Mouse (Mus musculus) spleen, embryonic (tissue): ENCODE measurements around the gene Ocm.
"Not testable (repeated sequence)": the region's sequence is repeated elsewhere in the genome, so short reads cannot be mapped to it uniquely, and the experiment has no call there.

Source experiments
- CTCF ChIA-PET: fragments of 350-600 bp; sonication (Branson Sonifier 250); formaldehyde crosslinking; loops from one replicate; lab custom pipeline; 2022; lab: Charles Lee

The Ocm gene

DNA sequence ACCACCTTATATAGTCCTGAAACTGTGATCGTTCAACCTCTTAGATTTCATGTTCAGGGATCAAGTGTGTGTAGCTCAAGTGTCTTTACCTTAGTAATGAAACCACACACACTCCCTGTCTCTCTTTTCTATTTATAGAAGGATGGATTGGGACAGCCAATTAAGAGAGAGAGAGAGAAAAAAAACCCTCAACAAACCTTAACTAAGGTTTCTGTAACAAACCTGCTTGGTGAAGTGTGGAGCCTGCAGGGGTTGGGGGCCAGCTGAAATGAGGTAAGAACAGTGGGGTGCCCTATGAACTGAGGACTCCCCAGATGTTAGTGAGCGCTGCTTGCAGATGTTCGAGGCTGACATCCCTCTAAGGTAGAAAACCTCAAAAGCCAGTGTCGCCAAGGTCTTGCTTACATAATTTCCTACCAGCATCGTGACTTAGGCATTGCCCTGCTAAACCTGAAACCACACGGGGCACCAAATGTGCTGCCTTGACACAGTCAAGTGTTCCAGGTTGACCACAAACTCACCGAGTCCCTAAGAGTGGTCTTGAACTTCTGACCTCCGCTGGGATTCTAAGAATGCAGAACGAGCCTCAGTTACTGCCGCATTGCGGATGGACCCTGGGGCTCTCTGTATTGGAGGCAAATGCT is at the start of gene Ocm:
Ocm (minus strand) TSS at position 51 of the 644 bp plus-strand sequence.
- CTCF ChIA-PET, result no interaction called here

DNA sequence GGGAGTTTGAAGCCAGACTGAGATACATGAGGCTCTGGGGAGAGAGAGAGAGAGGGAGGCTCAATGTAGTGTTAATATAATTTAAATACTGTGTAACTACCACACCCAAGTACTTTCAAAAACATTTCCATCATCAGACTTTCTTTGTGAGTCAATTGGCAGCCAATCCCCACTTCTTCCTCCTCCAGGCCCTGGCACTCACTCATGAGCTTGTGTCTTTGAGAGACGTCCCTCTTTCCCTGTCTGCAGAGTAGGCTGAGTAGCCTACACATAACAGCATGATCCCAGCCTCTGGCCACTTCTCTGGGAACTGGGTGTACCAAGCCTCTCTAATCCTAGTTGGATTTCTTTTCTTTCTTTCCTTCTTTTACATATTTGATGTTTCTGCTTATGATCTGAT is 44.8 kb upstream of the Ocm start:
- CTCF ChIA-PET, result no interaction called here

DNA sequence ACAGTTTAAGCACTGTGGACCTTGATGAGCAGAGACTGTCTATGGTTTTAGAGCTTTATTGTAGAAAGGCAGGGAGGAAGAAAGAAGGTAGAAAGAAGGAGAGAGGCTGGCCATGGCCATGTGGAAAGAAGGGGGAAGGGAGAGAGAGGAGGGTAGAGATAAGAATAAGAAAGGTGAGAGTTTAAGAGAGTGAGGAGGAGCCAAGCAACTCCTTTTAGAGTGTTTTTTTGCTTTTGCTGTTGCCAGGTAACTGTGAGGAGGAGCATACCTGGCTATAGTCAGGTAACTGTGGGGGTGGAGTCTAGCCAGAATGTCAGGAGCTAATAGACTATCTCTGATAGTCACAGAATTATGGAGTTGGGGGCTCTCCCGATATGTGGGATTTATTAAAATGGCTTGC is 43.6 kb upstream of the Ocm start:
- CTCF ChIA-PET, result no interaction called here

DNA sequence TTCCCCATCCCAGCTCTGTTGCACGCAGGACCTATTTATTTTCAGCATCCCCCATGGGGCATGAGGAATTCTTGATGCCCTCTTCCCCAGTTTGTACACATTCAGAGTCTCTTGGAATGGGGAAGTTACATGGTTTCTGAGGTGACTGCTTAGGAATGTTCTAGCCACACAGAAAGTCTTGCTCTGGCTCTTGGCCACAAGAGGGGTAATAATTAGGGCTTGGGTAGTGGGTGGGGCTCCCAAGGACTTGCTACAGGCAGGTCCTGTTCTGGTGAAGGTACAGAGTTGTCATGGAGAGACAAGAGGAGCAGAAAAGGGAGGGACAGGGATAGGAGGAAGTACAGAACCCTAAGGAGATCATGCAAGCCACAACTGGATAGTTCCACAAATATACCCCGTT is 39.6 kb upstream of the Ocm start:
- CTCF ChIA-PET, result no interaction called here

DNA sequence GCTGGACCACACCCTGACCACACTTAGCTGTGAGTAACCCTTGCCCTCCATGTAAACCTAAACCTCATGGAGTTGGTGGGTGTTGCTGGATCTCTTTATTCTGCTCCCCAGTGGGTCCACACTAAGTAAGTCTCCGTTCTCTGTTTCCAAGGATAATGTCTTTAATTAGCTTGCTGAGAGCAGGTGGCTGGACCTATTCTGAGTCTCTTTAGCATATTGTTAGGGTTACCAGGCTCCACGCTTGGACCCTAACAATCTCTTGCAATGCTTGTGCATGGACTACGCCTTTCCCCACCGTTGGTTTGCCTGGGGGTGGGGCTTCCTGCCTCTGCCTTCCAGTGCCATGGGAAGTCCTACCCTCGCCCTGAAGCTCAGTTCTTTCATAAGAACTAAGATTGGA is 37.6 kb upstream of the Ocm start:
- CTCF ChIA-PET, result interaction anchor here (0.6 kb wide), 1 partner anchor 23 kb away, joined by 3 read pairs; no protein-coding TSS in a partner anchor

DNA sequence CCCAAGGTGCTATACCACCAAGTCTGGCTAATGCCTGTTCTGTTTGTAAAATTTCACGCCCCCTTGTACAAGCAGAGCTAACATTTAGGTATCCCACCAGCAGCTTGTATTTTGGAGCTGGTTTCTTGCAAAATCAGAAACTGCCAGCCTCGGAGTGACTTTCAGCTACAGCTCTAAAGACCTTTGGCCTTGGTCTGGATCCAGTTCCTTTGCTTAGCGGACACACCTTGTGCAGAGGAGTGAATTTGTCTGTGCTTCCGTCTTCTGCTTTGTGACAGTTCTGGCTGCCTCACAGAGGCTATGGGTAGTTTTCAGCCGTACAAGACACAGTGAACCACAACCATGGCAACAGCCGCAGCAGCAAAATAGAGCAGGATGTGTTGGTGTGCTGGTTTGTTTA is 27.9 kb upstream of the Ocm start:
- CTCF ChIA-PET, result no interaction called here

DNA sequence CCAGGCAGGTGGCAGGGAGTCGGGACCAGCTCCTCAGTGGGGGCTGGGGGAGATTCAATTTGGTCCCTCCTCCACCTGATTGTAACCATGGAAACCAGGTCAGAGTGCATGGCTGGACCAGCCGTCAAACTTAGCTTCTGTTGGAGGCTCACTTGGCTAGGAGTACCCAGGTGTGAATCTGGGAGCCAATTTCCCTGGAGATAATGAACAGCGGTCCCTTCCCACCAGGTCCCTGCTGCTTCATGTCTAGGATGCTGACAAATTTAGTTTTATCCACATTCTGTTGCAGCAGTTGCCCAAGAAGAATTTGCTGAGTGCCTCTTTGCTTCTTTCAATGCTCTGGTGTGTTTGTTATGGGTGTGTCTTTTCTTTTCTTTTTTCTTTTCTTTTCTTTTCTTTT is 27.0 kb upstream of the Ocm start:
- CTCF ChIA-PET, result no interaction called here

DNA sequence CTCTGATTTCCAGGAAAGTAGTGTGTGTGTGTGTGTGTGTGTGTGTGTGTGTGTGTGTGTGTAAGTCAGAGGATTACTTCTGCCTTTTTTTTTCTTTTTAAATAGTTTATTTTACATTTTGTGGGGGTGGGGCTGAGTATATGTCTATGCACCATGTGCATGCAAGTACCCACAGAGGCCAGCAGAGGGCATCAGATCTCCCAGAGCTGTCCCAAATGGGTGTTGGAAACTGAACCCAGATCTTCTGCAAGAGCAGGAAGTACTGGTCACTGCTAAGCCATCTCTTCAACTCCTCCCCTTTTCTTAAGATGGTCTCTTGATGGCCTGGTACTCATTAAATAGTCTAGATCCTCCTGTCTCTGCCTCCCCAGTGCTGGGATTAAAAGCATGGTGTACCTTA is 24.8 kb upstream of the Ocm start:
- CTCF ChIA-PET, result no interaction called here

DNA sequence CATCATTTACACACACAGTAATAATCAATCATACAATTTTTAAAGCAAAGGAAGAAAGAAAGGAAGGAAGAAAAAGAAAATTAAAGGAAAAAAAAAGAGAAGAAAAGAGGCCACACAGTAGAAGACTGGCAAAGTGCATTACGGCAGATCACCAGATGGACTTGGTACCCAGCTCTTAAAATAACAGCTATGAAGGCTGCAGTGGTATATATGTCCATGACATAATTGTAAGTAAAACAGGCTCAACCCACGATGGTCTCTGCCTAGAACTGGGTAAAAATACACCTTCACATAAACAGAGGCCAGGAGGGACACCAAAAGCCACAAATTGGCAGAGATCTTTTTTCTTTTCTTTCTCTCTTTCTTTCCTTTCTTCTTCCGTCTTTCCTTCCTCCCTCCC is 23.4 kb upstream of the Ocm start:
- CTCF ChIA-PET, result no interaction called here

DNA sequence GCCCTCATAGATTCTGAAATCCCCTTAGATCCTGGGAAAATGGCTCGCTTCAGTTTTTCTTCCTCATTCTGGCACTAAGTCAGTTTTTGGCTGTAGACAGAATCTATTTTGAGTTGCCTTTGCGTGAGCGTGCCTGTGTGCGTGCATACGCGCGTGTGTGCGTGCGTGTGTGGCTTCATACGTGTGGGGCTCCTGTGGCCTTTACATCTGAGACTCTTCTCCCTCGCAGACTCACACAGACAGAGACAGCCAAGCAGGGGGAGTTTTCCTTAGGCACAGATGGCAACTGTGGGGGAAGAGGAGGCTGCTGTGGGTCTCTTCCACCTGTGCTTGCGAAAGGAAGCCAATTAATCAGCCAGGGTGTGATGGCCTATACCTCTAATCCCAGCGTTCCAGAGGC is 20.9 kb upstream of the Ocm start:
- CTCF ChIA-PET, result no interaction called here

DNA sequence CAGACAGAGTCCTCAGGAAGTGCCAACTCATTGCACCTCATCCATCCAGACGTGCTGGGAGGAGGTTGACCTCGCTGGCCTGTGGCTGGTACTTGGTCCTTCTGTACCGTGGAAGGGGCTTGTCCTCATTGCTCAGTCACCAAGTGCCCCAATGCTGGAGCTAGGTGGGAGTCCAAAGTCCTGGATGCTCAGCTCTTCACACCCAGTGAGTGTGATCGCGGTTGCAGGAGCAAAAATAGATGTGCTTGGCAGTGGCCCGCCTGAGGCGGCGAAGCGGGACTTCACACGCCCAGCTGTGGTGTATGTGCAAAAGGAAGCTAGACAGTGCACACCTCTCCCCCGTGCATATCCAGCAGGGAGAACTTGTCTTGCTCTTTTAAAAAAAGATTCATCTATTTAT is 16.7 kb upstream of the Ocm start:
- CTCF ChIA-PET, result interaction anchor here (0.5 to 1.4 kb wide), 2 partner anchors 58 to 110 kb away, joined by 4 to 5 read pairs; no protein-coding TSS in a partner anchor

DNA sequence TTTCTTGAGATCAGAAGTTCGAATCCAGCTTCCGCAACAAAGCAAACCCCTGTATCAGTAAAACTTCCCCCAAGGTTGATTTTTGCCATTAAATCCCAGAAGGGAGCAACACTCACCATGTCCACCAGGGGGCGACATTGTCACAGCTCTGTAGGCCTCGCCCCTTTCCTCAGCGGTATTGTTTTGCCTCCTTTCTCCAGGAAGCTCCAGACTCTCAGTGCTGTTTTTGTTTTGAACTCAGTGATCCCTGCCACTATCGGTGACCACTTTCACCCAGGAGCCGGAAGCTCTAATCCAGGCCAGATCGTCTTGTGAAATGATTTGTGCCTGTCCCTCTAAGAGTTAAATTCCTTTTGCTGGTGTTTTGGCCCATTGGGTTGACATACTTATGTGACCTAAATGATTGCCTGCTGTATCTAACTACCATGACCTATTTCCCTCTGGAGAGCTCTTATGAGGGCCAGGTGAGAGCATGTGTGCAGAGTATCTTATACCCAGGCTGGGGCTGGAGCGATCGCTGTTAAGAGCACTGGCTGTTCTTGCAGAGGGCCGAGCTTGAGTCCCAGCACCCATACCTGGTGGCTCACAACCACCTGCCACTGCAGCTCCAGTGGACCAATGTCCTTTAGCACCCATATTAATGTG is 14.4 kb upstream of the Ocm start:
- CTCF ChIA-PET, result interaction anchor here (0.6 to 1.1 kb wide), 5 partner anchors 17 to 116 kb away, joined by 3 to 4 read pairs (median 3); no protein-coding TSS in a partner anchor

DNA sequence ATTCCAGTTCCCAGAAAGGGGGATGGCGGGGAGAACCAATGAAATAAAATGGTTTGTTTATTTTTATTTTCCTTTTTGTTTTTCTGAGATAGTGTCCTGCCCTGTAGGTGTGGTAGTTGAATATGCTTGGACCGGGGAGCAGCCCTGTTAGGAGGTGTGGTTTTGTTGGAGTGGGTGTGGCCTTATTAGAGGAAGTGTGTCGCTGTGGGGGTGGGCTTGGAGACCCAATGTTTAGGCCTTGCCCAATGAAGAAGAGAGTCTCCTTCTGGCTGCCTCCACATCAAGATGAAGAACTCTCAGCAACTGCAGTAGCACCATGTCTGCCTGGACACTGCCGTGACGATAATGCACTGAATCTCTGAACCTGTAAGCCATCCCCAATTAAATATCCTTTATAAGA is 13.4 kb upstream of the Ocm start:
- CTCF ChIA-PET, result no interaction called here

DNA sequence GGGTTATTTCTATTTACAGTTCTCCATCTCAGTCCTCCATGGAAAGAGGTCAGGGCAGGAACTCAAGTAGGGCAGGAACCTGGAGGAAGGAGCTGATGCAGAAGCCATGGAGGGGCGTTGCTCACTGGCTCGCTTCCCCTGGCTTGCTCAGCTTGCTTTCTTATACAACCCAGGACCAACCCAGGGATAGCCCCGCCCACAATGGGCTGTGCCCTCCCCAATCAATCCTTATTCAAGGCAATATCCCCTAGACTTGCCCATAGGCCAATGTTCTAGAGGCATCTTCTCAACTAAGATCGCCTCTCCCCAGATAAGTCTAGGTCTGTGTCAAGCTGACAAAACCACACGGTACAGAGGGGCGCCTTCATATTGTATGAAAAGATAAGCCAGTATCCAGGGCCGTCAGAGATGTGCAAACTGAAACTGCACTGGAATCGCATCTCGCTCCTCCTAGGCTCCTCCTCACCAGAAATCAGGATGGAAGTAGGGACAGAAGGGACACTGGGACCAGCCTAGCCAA is 12.7 kb upstream of the Ocm start:
- CTCF ChIA-PET, result interaction anchor here (0.8 to 0.9 kb wide), 2 partner anchors 93 to 115 kb away, joined by 3 read pairs; no protein-coding TSS in a partner anchor

DNA sequence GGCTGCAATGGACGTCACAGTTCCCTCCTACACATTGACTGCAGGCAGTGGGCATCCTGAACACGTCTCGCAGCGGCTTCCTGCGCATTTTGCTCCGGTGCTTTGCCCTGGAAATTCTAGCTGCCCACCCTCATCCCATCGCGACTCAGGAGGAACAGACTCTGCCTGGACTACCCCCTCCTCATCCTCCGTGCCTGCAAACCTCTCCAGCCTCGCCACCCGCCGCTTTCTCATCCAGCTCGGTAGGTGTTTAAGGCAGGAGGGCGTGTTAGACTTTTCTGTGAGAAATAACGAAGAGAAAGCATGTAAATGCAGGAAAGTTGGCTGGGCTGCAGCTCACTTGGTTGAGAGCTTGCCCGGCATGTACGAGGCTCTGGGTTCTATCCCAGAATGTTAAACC is 10.5 kb upstream of the Ocm start:
- CTCF ChIA-PET, result no interaction called here

DNA sequence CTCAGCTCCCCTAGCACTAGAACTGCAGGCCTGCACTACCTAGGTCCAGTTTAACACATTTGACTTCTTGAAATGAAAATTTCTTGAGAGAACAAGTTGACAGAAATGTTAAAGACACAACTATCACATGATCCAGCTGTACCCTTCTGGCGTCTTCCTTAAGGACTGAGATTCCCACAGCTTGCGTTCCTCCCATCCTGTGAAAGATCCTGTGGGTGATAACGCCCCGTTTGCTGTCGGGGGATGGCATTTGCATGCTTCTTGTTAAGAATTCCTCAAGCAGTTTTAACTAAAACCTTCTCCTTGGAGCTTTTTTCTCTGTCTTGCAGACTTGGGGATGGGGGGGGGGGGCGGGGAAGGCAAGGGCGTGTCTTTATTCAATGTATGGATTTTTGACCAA is 8.1 kb upstream of the Ocm start:
- CTCF ChIA-PET, result interaction anchor here (0.6 kb wide), 1 partner anchor 36 kb away, joined by 3 read pairs; no protein-coding TSS in a partner anchor

DNA sequence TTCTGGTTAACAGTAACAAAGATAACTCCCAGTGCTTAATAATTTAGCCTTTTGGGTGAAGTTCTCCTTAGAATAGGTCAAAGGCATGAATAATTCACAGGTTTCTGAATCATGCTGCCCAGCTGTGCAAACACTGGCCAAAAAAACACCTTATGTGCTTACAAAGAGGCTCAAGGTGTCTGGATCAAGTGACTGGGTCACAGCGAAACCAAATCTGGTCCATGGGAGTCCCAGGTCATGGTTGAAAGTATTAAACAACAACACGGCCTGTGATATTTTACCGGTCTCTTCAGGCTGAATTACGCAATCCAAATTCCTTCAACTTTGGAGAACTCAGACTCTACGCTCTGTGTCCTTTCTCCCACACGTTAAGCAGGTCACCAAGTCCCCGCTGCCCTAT is 6.0 kb upstream of the Ocm start:
- CTCF ChIA-PET, result no interaction called here

DNA sequence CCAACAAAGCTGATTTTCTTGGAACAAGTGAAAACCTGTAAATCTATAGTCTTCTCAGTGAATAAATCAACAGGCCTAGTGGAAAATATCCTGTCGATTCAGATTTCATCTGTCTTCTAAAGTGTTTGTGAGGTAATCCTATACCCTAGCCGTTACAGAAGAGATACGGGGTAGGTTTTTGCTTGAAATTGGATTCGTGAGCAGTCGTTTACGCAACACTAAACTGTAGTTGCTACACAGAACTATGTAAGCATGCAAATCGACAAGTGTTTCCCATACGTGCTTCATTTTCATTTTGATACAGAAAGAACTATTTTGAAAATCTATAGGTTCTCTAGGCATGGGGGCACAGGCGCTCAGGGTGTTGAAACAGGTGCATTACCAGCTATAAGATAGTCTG is 10.6 kb downstream of the Ocm start:
- CTCF ChIA-PET, result interaction anchor here (0.6 kb wide), 3 partner anchors 13 to 613 kb away, joined by 3 to 5 read pairs (median 3); no protein-coding TSS in a partner anchor

DNA sequence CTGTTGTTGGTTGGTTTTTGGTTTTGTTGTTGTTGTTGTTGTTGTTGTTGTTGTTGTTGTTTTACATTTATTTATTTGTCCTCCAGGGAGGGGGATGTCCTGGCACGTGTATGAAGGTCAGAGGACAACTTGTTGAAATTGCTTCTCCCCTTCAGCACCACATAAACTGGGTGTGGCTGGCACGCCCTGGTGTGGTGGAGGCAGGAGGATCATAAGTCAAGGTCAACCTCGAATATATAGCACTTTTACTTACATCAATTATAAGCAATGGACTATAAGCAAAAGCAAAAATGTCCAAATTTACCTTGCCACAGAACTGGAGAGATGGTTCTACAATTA is 11.2 kb downstream of the Ocm start:
- CTCF ChIA-PET, result no interaction called here

DNA sequence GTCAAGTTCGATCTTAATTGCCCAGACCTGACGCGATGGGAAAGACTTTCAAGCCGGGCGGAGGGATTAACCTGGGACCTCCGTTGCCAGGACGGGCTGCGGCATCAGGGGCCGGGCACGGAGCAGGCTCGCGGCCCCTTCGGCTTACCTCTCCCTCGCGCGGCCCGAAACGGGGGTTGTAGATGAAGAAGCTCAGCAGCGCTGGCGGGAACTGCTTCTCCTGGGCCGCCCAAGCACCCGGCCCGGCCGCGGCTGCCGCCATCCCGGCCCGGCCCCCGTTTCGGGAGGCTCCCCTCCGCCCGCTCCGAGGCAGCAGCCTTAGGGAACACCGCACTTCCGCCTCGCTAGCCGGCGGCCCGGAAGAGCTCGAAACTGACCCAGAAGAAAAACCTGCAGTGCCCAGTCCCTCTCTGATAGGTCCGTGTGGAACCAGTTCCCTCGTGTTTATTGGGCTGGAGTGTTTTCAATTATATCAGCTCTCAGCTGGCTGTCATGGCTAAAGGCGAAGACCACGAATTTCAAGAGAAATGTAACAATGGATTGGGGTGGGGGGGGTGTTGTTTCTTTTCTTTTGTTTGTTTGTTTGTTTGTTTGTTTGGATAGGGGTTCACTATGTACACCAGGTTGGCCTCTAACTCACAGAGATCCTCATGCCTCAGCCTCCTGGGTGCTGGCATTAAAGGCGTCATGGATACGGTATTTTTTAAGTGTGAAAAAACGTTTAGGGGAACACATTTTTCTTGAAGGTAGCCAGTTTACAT is 11.7 kb downstream of the Ocm start, which contains the start of gene Ccz1:
Ccz1 (minus strand) TSS at position 327 of the 761 bp plus-strand sequence.
- CTCF ChIA-PET, result interaction anchor here (0.6 kb wide), 1 partner anchor 111 kb away, joined by 4 read pairs; no protein-coding TSS in a partner anchor

DNA sequence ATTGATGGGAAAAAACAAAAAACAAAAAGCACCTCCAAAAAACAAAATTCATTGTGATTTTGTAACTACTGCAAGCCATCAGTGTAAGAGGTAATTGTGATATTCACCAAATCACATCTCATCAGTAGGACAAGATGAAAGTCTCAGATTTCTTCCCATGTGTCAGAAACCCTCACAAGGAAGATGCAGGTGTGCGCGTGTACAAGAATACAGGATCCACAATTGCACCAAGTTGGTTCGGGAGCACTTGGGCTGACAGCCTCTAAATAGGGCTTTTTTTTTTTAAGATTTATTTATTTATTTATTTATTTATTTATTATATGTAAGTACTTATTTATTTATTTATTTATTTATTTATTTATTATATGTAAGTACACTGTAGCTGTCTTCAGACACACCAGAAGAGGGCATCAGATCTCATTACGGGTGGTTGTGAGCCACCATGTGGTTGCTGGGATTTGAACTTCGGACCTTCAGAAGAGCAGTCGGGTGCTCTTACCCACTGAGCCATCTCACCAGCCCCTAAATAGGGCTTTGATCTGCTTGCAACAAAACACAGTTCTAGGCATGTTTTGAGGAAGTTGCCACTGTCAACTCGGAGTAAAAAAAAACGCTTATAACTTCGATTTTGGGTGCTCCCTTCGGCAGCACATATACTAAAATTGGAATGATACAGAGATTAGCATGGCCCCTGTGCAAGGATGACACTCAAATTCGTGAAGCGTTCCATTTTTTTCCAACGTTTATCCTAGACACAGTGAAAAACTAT is 12.9 kb downstream of the Ocm start:
- CTCF ChIA-PET, result not testable (repeated sequence)
